In genomic region chr11:17685711-17686113, GRCm38 (mm10) we compare ENCODE assay signal across 9 mouse cellular contexts.
DNase-seq lines count a peak whose midpoint lies in the region; ATAC-seq and TF ChIP-seq lines count a peak whose summit lies in the region.
"Had no signal": no experiment of that assay in that cellular context is flagged by ENCODE, and none has a peak within 500 bp of the region (broad histone marks: within the 10 kb centered on the region; RNA-seq: fewer than 3 reads in every experiment).

No protein-coding gene starts in this region.

- no peaks in the 10 kb centered on the region for H3K79me2 ChIP-seq in liver, adult 2 months (ENCODE audit: control insufficient read depth, insufficient read depth, low read length)

- H3K36me3 ChIP-seq in embryonic facial prominence, embryonic 14.5 days (ENCODE audit: control insufficient read depth, insufficient read depth, low read length), result no peaks in the 10 kb centered on the region
- H3K36me3 ChIP-seq in heart, embryonic 10.5 days, result no peaks in the 10 kb centered on the region
- H3K36me3 ChIP-seq in liver, adult 2 months (ENCODE audit: control insufficient read depth, insufficient read depth, low read length), result no peaks in the 10 kb centered on the region
- no peaks in the 10 kb centered on the region for H3K36me3 ChIP-seq in neural tube, embryonic 15.5 days
- H3K36me3 ChIP-seq: G1E had no signal

- peak; percentile 18 to 33 for DNase-seq in urinary bladder, adult 18-20 months (ENCODE audit: low spot score in 2 of 2)
- DNase-seq in urinary bladder, adult 2 months (ENCODE audit: low spot score), result no peak
- DNase-seq in embryonic facial prominence, embryonic 14.5 days (ENCODE audit: low spot score), result peak; percentile 92
- peak; percentile 76 for DNase-seq in heart, embryonic 10.5 days (ENCODE audit: low spot score)
- DNase-seq in kidney, adult 8-10 months, result peak; percentile 14 to 17
- DNase-seq in liver, adult 2 months (ENCODE audit: extremely low read depth, low read depth, low spot score), result peak; percentile 51

- no peaks in the 10 kb centered on the region for H3K27me3 ChIP-seq in embryonic facial prominence, embryonic 14.5 days (replicated peaks; ENCODE audit: control insufficient read depth, insufficient read depth, low read length)
- no peaks in the 10 kb centered on the region for H3K27me3 ChIP-seq in heart, embryonic 10.5 days (ENCODE audit: insufficient read depth, poor library complexity, severe bottlenecking)
- H3K27me3 ChIP-seq in liver, adult 2 months (ENCODE audit: control insufficient read depth, insufficient read depth, low read length), result no peaks in the 10 kb centered on the region
- H3K27me3 ChIP-seq in neural tube, embryonic 15.5 days (replicated peaks), result no peaks in the 10 kb centered on the region

- H3K9ac ChIP-seq in embryonic facial prominence, embryonic 14.5 days (ENCODE audit: low read depth, low read length), result no peak overlapping the region
- H3K9ac ChIP-seq in liver, adult 2 months (ENCODE audit: low read depth, low read length), result no peak overlapping the region
- no peak overlapping the region for H3K9ac ChIP-seq in neural tube, embryonic 15.5 days (replicated peaks)

- H3K9me3 ChIP-seq in embryonic facial prominence, embryonic 14.5 days (ENCODE audit: control insufficient read depth, low read length), result peaks cover 6% of the 10 kb centered on the region; the same call in 1 of the 2 replicates
- H3K9me3 ChIP-seq in heart, embryonic 10.5 days, result no peaks in the 10 kb centered on the region
- H3K9me3 ChIP-seq in neural tube, embryonic 15.5 days (replicated peaks), result no peaks in the 10 kb centered on the region; the same call in 1 of the 2 replicates
- H3K9me3 ChIP-seq: G1E had no signal

- no peak for TF ChIP-seq POLR2A in liver, adult 2 months (IDR thresholded peaks at IDR 0.05; ENCODE audit: extremely low read depth, insufficient read depth, low read length)

- peak; percentile 52 for TF ChIP-seq CTCF in liver, adult 2 months (IDR thresholded peaks at IDR 0.05; ENCODE audit: low read depth, low read length)

- H3K4me3 ChIP-seq in embryonic facial prominence, embryonic 14.5 days (ENCODE audit: low read depth, low read length), result no peak overlapping the region
- no peak overlapping the region for H3K4me3 ChIP-seq in heart, embryonic 10.5 days
- H3K4me3 ChIP-seq in liver, adult 2 months (ENCODE audit: insufficient read depth, low read depth, low read length), result no peak overlapping the region
- no peak overlapping the region for H3K4me3 ChIP-seq in neural tube, embryonic 15.5 days (replicated peaks)

- H3K4me2 ChIP-seq in embryonic facial prominence, embryonic 14.5 days (ENCODE audit: low read depth, low read length), result no peak overlapping the region
- H3K4me2 ChIP-seq in neural tube, embryonic 15.5 days, result no peak overlapping the region

- H3K27ac ChIP-seq in embryonic facial prominence, embryonic 14.5 days (replicated peaks; ENCODE audit: low read depth, low read length), result peak overlapping the region; percentile 29; the same call in 1 of the 2 replicates
- no peak overlapping the region for H3K27ac ChIP-seq in heart, embryonic 10.5 days
- no peak overlapping the region for H3K27ac ChIP-seq in liver, adult 2 months (replicated peaks; ENCODE audit: insufficient read depth, low read depth, low read length)
- no peak overlapping the region for H3K27ac ChIP-seq in neural tube, embryonic 15.5 days (replicated peaks)

- 10% methylated on average over 4 of the region's 4 CpGs for WGBS in embryonic facial prominence, embryonic 14.5 days
- 6% methylated on average over 4 of the region's 4 CpGs for WGBS in heart, embryonic 10.5 days
- WGBS in liver, adult 2 months, result 50% methylated on average over 4 of the region's 4 CpGs
- whole genome bisulfite sequencing in neural tube, embryonic 15.5 days, result 40% methylated on average over 4 of the region's 4 CpGs

- ATAC-seq in embryonic facial prominence, embryonic 14.5 days (ENCODE audit: low read depth), result peak; percentile 87
- ATAC-seq in neural tube, embryonic 15.5 days (ENCODE audit: low FRiP score), result peak; percentile 77
- ATAC-seq in megakaryocyte progenitor cell, adult 5-6 weeks (replicated peaks; ENCODE audit: poor library complexity), result no peak

- H3K4me1 ChIP-seq in embryonic facial prominence, embryonic 14.5 days (ENCODE audit: control insufficient read depth, insufficient read depth, low read length), result peaks cover 23% of the 10 kb centered on the region
- H3K4me1 ChIP-seq in heart, embryonic 10.5 days, result peaks cover 6% of the 10 kb centered on the region; the same call in 1 of the 2 replicates
- no peaks in the 10 kb centered on the region for H3K4me1 ChIP-seq in liver, adult 2 months (ENCODE audit: control insufficient read depth, insufficient read depth, low read length)
- peaks cover 14% of the 10 kb centered on the region for H3K4me1 ChIP-seq in neural tube, embryonic 15.5 days
